Mouse (Mus musculus): ENCODE measurements at regions not wholly inside any gene's neighbourhood (a gene's known extent, or its start where the extent isn't known, plus 50 kb on each side); places are given as distances from the start of the nearest gene placed in this dataset.

DNA sequence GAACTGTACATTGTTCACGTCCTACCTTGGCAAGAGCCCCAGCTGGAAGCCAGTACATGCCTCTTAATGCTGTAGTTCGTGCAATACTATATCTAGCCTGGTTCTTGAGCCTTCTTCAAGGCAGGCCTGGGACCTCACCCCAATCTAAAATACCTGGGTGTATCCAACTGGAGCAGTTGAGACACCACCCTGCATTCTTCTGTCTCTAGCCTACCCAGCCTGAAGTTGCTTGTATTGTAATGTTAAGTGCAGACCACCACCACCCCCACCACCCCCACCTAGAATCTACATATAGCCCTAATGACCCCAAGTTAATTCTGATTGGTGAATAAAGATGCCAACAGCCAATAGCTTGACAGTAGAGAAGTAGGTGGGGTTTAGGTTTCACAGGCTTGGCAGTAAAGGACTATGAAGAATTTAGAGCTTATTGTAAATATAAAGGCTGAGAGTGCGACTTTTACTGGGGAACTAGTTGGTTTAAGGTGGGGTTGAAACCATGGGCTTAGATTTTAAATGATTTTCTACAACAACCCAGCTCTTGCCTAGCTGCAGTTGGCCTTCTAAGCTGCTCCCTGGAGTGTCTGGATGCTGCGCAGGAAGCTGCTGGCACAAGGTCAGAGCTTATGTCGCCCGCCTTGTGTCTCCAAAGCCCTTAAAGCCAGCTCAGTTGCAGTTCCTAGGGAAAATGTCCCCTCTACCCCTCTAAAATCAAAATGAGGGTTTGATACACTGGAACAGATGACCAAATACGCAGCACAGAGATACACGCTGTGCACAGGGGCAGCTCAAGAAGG, 109.2 kb downstream of the Tmem17 start:
- no peak overlapping the region for H3K9ac ChIP-seq
- H3K4me2 ChIP-seq: no peak overlapping the region
- peak overlapping the region; percentile 33; the same call in 1 of the 2 replicates for H3K27ac ChIP-seq
- no peak for ATAC-seq (ENCODE audit: insufficient number of reproducible peaks, low FRiP score, low TSS enrichment, low read depth)
- H3K4me3 ChIP-seq: no peak overlapping the region
- H3K27me3 ChIP-seq: no peaks in the 10 kb centered on the region
- H3K36me3 ChIP-seq: no peaks in the 10 kb centered on the region
- H3K9me3 ChIP-seq: no peaks in the 10 kb centered on the region
- peaks cover 24% of the 10 kb centered on the region for H3K4me1 ChIP-seq
- 63% methylated on average over 8 of the region's 8 CpGs for WGBS

DNA sequence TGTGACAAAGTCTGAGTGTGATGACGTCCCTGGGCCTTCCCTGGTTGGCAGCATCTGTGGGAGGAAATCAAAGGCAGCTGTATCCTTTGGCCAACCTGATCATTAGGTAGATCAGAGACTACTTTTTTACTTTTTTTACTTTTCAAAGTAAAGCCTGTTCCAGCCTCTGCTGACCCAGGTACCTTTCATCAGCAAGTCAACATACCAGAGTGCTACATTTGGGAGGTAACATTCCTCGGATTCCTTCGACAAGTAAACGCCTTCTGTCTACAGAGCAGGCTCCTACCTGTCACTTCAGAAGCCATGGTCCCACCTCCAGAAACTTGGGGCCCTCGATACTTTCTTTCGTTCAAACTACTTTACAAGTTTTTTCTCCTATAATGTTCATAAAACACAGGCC, 110.0 kb downstream of the Tmem17 start:
- WGBS: 36% methylated on average over 6 of the region's 6 CpGs
- no peaks in the 10 kb centered on the region for H3K9me3 ChIP-seq
- no peaks in the 10 kb centered on the region for H3K36me3 ChIP-seq
- no peak overlapping the region for H3K4me3 ChIP-seq
- no peaks in the 10 kb centered on the region for H3K27me3 ChIP-seq
- H3K27ac ChIP-seq: peak overlapping the region; percentile 55; the same call in 1 of the 2 replicates
- H3K4me2 ChIP-seq: no peak overlapping the region
- ATAC-seq (ENCODE audit: insufficient number of reproducible peaks, low FRiP score, low TSS enrichment, low read depth): no peak
- H3K4me1 ChIP-seq: peaks cover 20% of the 10 kb centered on the region
- H3K9ac ChIP-seq: no peak overlapping the region

DNA sequence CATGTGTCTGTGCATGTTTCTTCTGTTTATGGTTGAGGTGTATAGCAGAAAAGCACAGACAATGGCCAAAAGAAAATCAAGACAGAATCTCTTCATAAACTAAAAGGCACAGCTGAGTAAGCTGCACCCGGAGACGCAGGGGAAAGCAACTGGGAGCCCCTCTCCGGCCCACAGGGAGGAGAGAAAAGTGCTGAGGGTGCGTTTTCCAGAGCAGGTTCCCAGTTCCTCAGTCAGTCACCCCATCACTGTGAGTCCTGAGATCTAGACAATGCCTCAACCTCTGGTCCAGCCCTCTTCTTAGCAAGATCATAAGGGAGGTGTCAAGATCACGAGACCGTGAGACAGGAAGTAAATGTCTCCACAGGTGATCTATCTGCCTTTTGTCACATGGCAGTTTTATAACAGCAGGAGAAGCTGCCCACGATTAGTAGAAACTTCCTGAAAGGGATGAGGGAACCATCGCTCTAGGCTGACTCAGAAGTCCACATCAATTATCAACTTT, 110.7 kb downstream of the Tmem17 start:
- Histone ChIP-seq H3K4me1 (peaks cover 15% of the 10 kb centered on the region), H3K27ac (peak overlapping the region; percentile 55), H3K4me2 (no peak overlapping the region), H3K27me3 (no peaks in the 10 kb centered on the region), H3K9me3 (no peaks in the 10 kb centered on the region), H3K36me3 (no peaks in the 10 kb centered on the region), H3K4me3 (no peak overlapping the region), H3K9ac (no peak overlapping the region)
- ATAC-seq (ENCODE audit: insufficient number of reproducible peaks, low FRiP score, low TSS enrichment, low read depth): no peak
- WGBS: 41% methylated on average over 8 of the region's 8 CpGs

DNA sequence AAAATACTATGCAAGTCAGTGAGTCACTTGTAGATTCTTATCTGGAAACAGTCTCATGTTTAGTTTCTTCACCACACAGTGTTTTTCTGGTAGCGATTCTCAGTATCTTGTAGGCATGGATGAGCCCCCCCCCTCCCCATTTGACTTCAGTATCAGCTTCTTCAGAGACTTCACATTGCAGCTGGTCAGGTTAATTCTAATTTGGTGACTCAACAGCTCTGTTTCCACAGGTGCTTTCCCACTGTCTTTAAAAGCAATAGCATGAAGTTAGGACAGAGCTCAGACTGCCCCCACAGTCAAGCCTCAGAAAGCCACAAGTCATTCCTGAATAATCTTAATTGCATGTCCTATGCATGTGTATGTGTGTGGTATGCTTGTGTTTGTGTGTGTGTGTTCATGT, 114.5 kb downstream of the Tmem17 start:
- no peak overlapping the region for H3K9ac ChIP-seq
- 92% methylated on average over 1 of the region's 1 CpGs for WGBS
- H3K4me1 ChIP-seq: peaks cover 20% of the 10 kb centered on the region
- no peaks in the 10 kb centered on the region for H3K36me3 ChIP-seq
- no peak overlapping the region for H3K27ac ChIP-seq
- H3K4me2 ChIP-seq: no peak overlapping the region
- no peak overlapping the region for H3K4me3 ChIP-seq
- H3K9me3 ChIP-seq: no peaks in the 10 kb centered on the region
- H3K27me3 ChIP-seq: no peaks in the 10 kb centered on the region
- no peak for ATAC-seq (ENCODE audit: insufficient number of reproducible peaks, low FRiP score, low TSS enrichment, low read depth)

DNA sequence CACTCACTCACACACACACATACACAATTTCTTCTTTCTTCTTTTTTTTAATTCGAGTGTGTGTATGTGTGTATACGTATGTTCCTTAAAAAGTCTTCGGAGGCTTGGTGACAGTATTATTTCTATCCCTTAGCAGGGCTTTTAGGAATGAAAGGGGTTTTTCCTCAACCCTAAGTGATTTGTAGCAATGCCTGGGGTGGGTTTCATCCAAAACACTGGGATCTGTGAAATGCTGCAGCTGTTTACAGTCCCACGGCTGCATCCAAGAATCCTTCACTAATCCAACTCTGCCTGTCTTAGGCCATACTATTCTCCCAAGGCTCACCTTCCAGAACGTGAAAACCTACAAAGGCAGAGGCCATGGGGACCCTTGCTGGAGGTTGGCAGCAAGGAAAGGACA, 116.6 kb downstream of the Tmem17 start:
- Histone ChIP-seq H3K4me3 (no peak overlapping the region), H3K36me3 (no peaks in the 10 kb centered on the region), H3K27ac (no peak overlapping the region), H3K4me1 (peaks cover 20% of the 10 kb centered on the region), H3K9me3 (no peaks in the 10 kb centered on the region), H3K4me2 (no peak overlapping the region), H3K27me3 (no peaks in the 10 kb centered on the region), H3K9ac (no peak overlapping the region)
- ATAC-seq (ENCODE audit: insufficient number of reproducible peaks, low FRiP score, low TSS enrichment, low read depth): no peak
- WGBS: 73% methylated on average over 5 of the region's 5 CpGs

DNA sequence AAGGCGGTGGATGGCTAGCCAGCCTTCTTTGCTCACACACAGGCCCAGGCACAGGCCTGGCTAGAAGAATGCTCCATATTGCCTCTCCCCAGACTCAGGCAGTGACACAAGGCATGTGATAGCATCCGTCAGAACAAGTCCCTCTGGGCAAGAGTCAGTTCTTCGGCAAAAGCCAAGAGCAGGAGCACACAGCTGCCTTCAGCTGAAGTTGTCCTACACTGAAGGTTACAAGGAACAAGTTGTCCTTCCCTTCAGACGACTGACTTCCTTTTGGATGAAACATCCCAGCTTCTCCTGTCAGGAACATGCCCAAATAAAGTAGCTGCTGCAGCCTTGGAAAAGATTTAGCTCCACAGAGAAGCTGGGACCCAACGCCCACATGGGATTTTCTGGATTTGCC, 117.1 kb downstream of the Tmem17 start:
- Histone ChIP-seq H3K27me3 (no peaks in the 10 kb centered on the region), H3K27ac (peak overlapping the region; percentile 40; the same call in 1 of the 2 replicates), H3K9me3 (no peaks in the 10 kb centered on the region), H3K9ac (no peak overlapping the region), H3K36me3 (no peaks in the 10 kb centered on the region), H3K4me1 (peaks cover 20% of the 10 kb centered on the region), H3K4me3 (no peak overlapping the region), H3K4me2 (0 out of 2 replicates have a peak overlapping the region, but pooled peaks have one; percentile 43)
- no peak for ATAC-seq (ENCODE audit: insufficient number of reproducible peaks, low FRiP score, low TSS enrichment, low read depth)
- WGBS: 61% methylated on average over 5 of the region's 5 CpGs

DNA sequence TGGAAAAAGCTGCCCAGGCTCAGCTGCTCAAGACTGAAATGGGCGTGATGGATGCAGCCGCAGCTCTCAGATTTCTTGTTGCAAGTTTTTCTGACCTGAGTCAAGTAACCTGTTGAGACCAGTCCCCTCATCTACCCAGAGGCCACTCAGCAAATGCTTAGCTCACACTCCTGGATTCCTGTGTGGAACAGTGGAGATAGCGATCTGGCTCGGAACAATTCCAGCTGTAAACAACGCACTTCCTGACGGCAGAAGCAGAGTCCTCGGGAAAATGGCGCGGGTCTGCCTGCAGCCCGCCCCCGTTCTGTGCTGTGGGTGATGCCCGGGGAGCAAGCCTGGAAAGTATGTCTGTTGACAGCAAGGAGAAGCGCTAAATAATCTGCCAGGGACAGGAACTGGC, 117.7 kb downstream of the Tmem17 start:
- Histone ChIP-seq H3K27me3 (no peaks in the 10 kb centered on the region), H3K4me2 (peak overlapping the region; percentile 43), H3K4me3 (peak overlapping the region; percentile 29), H3K36me3 (no peaks in the 10 kb centered on the region), H3K9me3 (no peaks in the 10 kb centered on the region), H3K9ac (0 out of 2 replicates have a peak overlapping the region, but pooled peaks have one; percentile 20), H3K4me1 (peaks cover 20% of the 10 kb centered on the region), H3K27ac (peak overlapping the region; percentile 67)
- ATAC-seq (ENCODE audit: insufficient number of reproducible peaks, low FRiP score, low TSS enrichment, low read depth): no peak
- WGBS: 10% methylated on average over 13 of the region's 13 CpGs

DNA sequence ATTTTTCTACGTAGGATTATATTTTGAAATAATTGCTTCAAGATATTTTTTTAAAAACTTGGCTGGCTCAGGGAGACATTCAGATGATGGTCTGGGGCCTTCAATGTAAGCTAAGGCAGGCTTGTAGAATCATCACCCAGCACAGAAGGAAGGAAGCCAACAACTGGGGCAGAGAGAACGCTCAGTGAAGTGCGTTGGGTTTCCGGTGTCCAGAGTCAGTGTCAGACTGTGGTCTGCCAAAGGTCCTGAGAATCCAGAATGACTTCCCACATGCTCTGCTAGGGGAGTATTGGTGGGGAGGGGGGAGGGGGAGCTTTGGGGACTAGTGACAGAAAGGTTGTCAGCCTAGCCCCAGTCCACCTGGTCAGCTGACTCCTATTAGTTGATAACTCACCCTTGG, 118.1 kb downstream of the Tmem17 start:
- H3K4me2 ChIP-seq: peak overlapping the region; percentile 43
- 0 out of 2 replicates have a peak overlapping the region, but pooled peaks have one; percentile 20 for H3K9ac ChIP-seq
- H3K4me3 ChIP-seq: peak overlapping the region; percentile 29
- WGBS: 48% methylated on average over 4 of the region's 4 CpGs
- peak overlapping the region; percentile 67 for H3K27ac ChIP-seq
- no peaks in the 10 kb centered on the region for H3K36me3 ChIP-seq
- no peaks in the 10 kb centered on the region for H3K9me3 ChIP-seq
- no peak for ATAC-seq (ENCODE audit: insufficient number of reproducible peaks, low FRiP score, low TSS enrichment, low read depth)
- no peaks in the 10 kb centered on the region for H3K27me3 ChIP-seq
- peaks cover 20% of the 10 kb centered on the region for H3K4me1 ChIP-seq

DNA sequence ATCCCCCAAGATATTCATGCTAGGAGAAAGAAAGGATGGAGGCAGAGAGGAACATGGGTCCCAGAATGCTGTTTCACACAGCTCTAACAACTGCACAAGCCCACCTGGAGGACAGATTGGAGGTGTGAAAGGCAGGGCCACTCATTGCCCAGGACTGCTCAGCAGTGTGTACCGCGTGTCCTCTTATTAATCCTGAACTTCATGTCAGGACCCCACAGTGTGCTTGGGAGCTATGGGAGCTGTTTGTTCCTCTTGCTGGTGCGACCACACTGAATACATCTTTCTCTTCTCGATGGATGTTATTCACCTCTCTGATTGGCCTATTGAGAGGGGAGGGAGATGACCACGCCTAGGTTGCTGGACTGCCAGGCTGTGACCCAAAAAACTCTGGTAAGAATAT, 119.1 kb downstream of the Tmem17 start:
- Histone ChIP-seq H3K36me3 (no peaks in the 10 kb centered on the region), H3K4me3 (no peak overlapping the region), H3K27me3 (no peaks in the 10 kb centered on the region), H3K9me3 (no peaks in the 10 kb centered on the region), H3K4me1 (peaks cover 20% of the 10 kb centered on the region), H3K27ac (no peak overlapping the region), H3K9ac (no peak overlapping the region), H3K4me2 (no peak overlapping the region)
- WGBS: 77% methylated on average over 5 of the region's 5 CpGs
- ATAC-seq (ENCODE audit: insufficient number of reproducible peaks, low FRiP score, low TSS enrichment, low read depth): no peak

DNA sequence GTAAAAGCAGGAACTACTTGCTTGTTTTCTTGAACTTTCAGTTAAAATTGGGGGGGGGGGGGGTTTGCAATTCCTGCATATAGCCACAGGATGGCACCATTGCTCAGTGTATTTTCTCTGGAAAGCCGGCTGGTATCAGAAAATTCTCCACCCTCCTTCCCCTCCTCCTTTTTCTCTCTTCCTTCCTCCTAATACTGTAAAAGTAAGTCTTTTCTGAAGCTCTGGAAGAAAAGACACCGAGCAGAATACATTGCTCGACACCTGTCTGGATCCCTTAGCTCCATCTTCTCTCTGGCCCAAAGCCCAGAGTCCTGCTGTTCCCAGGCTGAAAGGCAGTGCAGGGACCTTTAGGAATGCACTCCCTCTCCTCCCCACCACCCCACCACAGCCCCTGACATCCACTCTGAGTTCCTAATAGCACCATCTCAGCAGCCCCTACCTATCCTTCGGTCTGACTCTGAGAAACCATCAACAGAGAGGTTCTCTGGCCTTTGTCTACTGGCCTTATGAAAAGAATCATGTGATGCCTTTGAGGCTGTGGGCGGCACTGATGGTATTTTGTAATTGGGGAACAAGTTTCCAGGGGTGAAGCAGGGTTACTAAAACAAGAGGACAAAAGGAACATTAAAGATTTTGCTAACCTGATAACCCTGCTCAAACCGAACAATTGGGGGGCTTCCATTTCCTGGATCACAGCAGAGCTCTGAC, 119.9 kb downstream of the Tmem17 start:
- H3K27ac ChIP-seq: no peak overlapping the region
- no peaks in the 10 kb centered on the region for H3K27me3 ChIP-seq
- no peak for ATAC-seq (ENCODE audit: insufficient number of reproducible peaks, low FRiP score, low TSS enrichment, low read depth)
- peak overlapping the region; percentile 29; the same call in 1 of the 2 replicates for H3K4me2 ChIP-seq
- no peaks in the 10 kb centered on the region for H3K9me3 ChIP-seq
- H3K4me1 ChIP-seq: peaks cover 20% of the 10 kb centered on the region
- H3K36me3 ChIP-seq: no peaks in the 10 kb centered on the region
- 0 out of 2 replicates have a peak overlapping the region, but pooled peaks have one; percentile 9 for H3K4me3 ChIP-seq
- 24% methylated on average over 6 of the region's 6 CpGs for WGBS
- no peak overlapping the region for H3K9ac ChIP-seq

DNA sequence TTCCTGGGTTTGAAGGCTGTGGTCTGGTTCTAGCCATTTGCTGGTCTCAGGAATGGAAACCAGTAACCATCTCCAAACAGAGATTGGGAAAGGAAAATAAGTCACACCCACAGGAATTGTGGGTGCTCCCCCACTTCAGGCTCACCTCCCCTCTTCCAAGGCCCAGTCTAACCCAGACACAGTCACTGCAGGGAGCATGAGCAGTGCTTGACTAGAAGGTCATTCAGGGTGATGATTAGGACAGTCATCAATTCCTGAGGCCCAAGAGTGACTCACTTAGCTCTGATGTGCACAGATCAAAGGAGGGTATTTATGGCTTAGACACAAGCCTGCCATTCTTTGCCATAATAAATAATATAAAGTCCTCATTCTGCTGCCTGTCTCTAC, 120.4 kb downstream of the Tmem17 start:
- peaks cover 20% of the 10 kb centered on the region for H3K4me1 ChIP-seq
- H3K36me3 ChIP-seq: no peaks in the 10 kb centered on the region
- no peak overlapping the region for H3K4me3 ChIP-seq
- H3K4me2 ChIP-seq: no peak overlapping the region
- H3K9me3 ChIP-seq: no peaks in the 10 kb centered on the region
- no peak overlapping the region for H3K27ac ChIP-seq
- no peak for ATAC-seq (ENCODE audit: insufficient number of reproducible peaks, low FRiP score, low TSS enrichment, low read depth)
- H3K27me3 ChIP-seq: no peaks in the 10 kb centered on the region
- H3K9ac ChIP-seq: no peak overlapping the region

DNA sequence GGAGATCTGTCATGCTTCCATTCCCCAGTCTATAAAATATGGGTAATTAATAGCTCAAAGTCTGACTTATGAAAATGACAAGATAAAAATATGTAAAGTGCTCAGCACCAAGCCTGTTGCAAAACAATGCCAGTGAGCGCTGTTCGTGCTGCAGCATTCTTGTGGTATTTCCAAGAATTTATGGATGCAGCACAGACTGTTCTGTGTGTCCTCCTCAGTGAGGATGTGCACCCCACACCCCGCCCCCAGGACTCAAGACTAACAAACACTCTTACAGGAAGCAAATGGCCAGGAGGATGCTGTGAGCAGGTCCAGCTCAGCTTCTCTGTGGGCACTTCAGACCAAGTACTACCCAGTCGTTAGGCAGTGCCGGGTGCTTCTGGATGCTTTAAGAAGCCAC, 121.1 kb downstream of the Tmem17 start:
- Histone ChIP-seq H3K4me2 (no peak overlapping the region), H3K36me3 (no peaks in the 10 kb centered on the region), H3K9ac (no peak overlapping the region), H3K9me3 (no peaks in the 10 kb centered on the region), H3K27me3 (no peaks in the 10 kb centered on the region), H3K4me1 (peaks cover 20% of the 10 kb centered on the region), H3K27ac (no peak overlapping the region), H3K4me3 (no peak overlapping the region)
- WGBS: 54% methylated on average over 5 of the region's 5 CpGs
- no peak for ATAC-seq (ENCODE audit: insufficient number of reproducible peaks, low FRiP score, low TSS enrichment, low read depth)
